Mouse (Mus musculus): Measurements from ENCODE around the gene Rbbp6.

DNA sequence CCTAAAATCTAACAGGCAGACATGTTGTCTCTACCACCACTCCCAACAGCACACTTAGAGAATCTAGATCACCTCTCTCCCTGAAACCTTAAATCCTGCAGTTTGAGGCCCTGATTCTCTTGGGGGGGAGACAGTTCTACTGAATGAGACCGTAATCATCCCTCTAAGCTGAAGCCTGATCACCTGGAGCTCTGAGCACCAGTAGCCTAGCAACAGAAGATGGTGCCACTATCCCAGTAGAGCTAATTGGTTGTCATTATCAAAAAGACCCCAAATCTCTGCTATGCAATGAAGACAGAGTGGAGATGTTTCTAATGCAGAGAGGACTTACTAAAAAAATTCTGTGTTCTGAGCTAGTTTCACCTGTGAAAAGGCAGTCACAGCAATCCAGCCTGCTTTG, 27.3 kb upstream of the Rbbp6 start:
- TF ChIP-seq CTCF (IDR thresholded peaks at IDR 0.05; ENCODE audit: control insufficient read depth, insufficient read depth, low read length) (no peak), POLR2A (IDR thresholded peaks at IDR 0.05; ENCODE audit: borderline replicate concordance, control insufficient read depth, low read depth, low read length) (no peak)
